Mouse (Mus musculus): ENCODE results near the gene Ncapd2. TPM values are rescaled to one million over a fixed set of nuclear protein-coding genes. Genes with fewer than 3 reads are reported as not detected.
A peak's percentile ranks its signal among the peaks of the same experiment; 100 is the strongest.

Ncapd2 gene
- total and polyA plus RNA-seq, 2 experiments from 2014 or later: 24.5 to 85.4 TPM

- peak within 1 kb of the TSS; percentile 69 for H3K4me3 ChIP-seq (ENCODE audit: low read depth, low read length)
- no peaks in the 10 kb centered on the region for H3K27me3 ChIP-seq (ENCODE audit: control insufficient read depth, insufficient read depth, low read length)
- H3K27ac ChIP-seq (ENCODE audit: low read depth): peak within 1 kb of the TSS; percentile 79
- peak within 1 kb of the TSS; percentile 60 for H3K9ac ChIP-seq (replicated peaks; ENCODE audit: low read depth, low read length)
- H3K4me2 ChIP-seq (ENCODE audit: low read depth, low read length): peak within 1 kb of the TSS; percentile 78
- peaks cover 13% of the 10 kb centered on the region; the same call in 1 of the 2 replicates for H3K4me1 ChIP-seq (ENCODE audit: control insufficient read depth, insufficient read depth)
- H3K36me3 ChIP-seq (replicated peaks; ENCODE audit: control insufficient read depth, insufficient read depth, low read length): peaks cover 10% of the 10 kb centered on the region
- DNase-seq (ENCODE audit: low spot score) (peak; percentile 99), ATAC-seq (ENCODE audit: insufficient read depth, low read depth) (peak; percentile 96)
- under 1% methylated on average over 48 of the region's 48 CpGs for WGBS
- H3K9me3 ChIP-seq (replicated peaks; ENCODE audit: control insufficient read depth, low read length): no peaks in the 10 kb centered on the region
- no peak for TF ChIP-seq CTCF (IDR thresholded peaks at IDR 0.05; ENCODE audit: low read depth)
- TF ChIP-seq EP300 (IDR thresholded peaks at IDR 0.05; ENCODE audit: low read depth): no peak
Measured at GRCm38 (mm10) chr6:125215148-125215954, 23.9 kb upstream of the Ncapd2 start, which contains the start of gene Vamp1. Gene Vamp1 (plus strand): TSS chr6:125215551.

DNA sequence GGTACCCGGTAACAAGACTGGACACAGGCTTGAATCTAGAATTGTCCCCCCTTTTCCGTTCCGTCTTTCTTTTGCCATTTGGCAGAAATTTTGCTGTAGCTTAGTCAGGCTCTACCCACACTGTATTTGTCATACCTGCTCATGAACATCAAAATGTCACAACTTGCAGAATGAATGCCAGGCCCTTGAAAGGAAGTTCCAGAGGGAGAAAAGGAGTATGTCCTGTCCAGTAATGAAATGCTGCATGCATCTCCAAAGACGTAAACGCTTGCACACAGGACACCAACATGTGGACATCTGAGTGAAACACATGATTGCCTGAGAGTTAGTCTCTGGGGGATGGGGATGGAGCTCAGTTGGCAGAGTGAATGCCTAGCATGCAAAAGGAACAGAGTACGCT is 22.2 kb upstream of the Ncapd2 start:
- no peaks in the 10 kb centered on the region for H3K9me3 ChIP-seq (replicated peaks; ENCODE audit: control insufficient read depth, low read length)
- H3K27me3 ChIP-seq (ENCODE audit: control insufficient read depth, insufficient read depth, low read length): no peaks in the 10 kb centered on the region
- peaks cover 13% of the 10 kb centered on the region; the same call in 1 of the 2 replicates for H3K4me1 ChIP-seq (ENCODE audit: control insufficient read depth, insufficient read depth)
- DNase-seq (ENCODE audit: low spot score) (no peak), ATAC-seq (ENCODE audit: insufficient read depth, low read depth) (no peak)
- no peak overlapping the region for H3K9ac ChIP-seq (replicated peaks; ENCODE audit: low read depth, low read length)
- TF ChIP-seq EP300 (IDR thresholded peaks at IDR 0.05; ENCODE audit: low read depth) (no peak), CTCF (IDR thresholded peaks at IDR 0.05; ENCODE audit: low read depth) (no peak)
- no peaks in the 10 kb centered on the region for H3K36me3 ChIP-seq (replicated peaks; ENCODE audit: control insufficient read depth, insufficient read depth, low read length)
- H3K27ac ChIP-seq (ENCODE audit: low read depth): no peak overlapping the region
- WGBS: 80% methylated on average over 6 of the region's 6 CpGs
- H3K4me3 ChIP-seq (ENCODE audit: low read depth, low read length): no peak overlapping the region
- no peak overlapping the region for H3K4me2 ChIP-seq (ENCODE audit: low read depth, low read length)

- Histone ChIP-seq H3K9me3 (replicated peaks; ENCODE audit: control insufficient read depth, low read length) (no peaks in the 10 kb centered on the region), H3K4me3 (ENCODE audit: low read depth, low read length) (no peak overlapping the region), H3K27ac (ENCODE audit: low read depth) (no peak overlapping the region), H3K27me3 (ENCODE audit: control insufficient read depth, insufficient read depth, low read length) (no peaks in the 10 kb centered on the region), H3K9ac (replicated peaks; ENCODE audit: low read depth, low read length) (no peak overlapping the region), H3K4me2 (ENCODE audit: low read depth, low read length) (no peak overlapping the region), H3K4me1 (ENCODE audit: control insufficient read depth, insufficient read depth) (peaks cover 13% of the 10 kb centered on the region; the same call in 1 of the 2 replicates), H3K36me3 (replicated peaks; ENCODE audit: control insufficient read depth, insufficient read depth, low read length) (no peaks in the 10 kb centered on the region)
- no peak for DNase-seq (ENCODE audit: low spot score)
- ATAC-seq (ENCODE audit: insufficient read depth, low read depth): no peak
- WGBS: 64% methylated on average over 6 of the region's 6 CpGs
- TF ChIP-seq EP300 (IDR thresholded peaks at IDR 0.05; ENCODE audit: low read depth) (no peak), CTCF (IDR thresholded peaks at IDR 0.05; ENCODE audit: low read depth) (no peak)
Measured at GRCm38 (mm10) chr6:125213129-125213528, 21.6 kb upstream of the Ncapd2 start.

DNA sequence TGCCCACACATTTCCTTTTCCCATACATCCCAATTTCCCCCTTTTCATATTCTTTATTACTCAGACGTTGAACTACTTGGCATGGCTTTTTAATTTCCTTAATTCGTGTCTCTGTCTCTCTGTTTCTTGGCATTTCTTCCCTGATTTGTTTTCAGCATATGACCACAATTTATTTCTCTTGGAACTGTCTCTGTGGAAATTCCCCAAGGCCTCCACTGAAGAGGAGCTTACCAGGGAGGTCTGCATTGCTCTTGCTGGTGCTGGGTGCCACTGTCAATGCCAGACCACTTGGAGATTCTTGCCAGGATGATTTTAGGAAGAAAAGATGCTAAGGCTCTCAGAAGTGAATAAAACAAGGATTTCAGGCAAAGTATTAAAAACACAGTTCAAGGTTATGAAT is 21.1 kb upstream of the Ncapd2 start:
- no peak overlapping the region for H3K4me3 ChIP-seq (ENCODE audit: low read depth, low read length)
- H3K27ac ChIP-seq (ENCODE audit: low read depth): no peak overlapping the region
- WGBS: 18% methylated on average over 2 of the region's 2 CpGs
- H3K36me3 ChIP-seq (replicated peaks; ENCODE audit: control insufficient read depth, insufficient read depth, low read length): no peaks in the 10 kb centered on the region
- H3K9ac ChIP-seq (replicated peaks; ENCODE audit: low read depth, low read length): no peak overlapping the region
- ATAC-seq (ENCODE audit: insufficient read depth, low read depth) (no peak), DNase-seq (ENCODE audit: low spot score) (no peak)
- no peak overlapping the region for H3K4me2 ChIP-seq (ENCODE audit: low read depth, low read length)
- no peaks in the 10 kb centered on the region for H3K9me3 ChIP-seq (replicated peaks; ENCODE audit: control insufficient read depth, low read length)
- peaks cover 13% of the 10 kb centered on the region; the same call in 1 of the 2 replicates for H3K4me1 ChIP-seq (ENCODE audit: control insufficient read depth, insufficient read depth)
- H3K27me3 ChIP-seq (ENCODE audit: control insufficient read depth, insufficient read depth, low read length): no peaks in the 10 kb centered on the region
- TF ChIP-seq EP300 (IDR thresholded peaks at IDR 0.05; ENCODE audit: low read depth): no peak
- TF ChIP-seq CTCF (IDR thresholded peaks at IDR 0.05; ENCODE audit: low read depth): no peak

DNA sequence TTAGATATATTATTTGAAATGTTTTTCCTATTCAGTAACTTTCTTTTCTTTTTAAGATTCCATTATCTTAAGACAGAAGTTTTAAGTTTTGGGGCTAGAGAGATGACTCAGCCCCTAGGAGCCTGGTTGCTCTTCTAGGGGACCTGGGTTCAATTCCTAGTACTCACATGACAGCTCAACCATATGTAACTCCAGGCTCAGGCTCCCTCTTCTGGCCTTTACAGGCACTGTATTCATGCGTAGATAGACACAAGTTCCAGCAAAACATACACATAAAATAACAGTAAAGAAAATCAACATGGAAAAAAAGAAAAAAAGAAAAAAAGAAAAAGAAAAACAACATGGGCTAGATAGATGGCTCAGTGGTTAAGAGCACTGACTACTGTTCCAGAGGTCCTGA is 18.9 kb upstream of the Ncapd2 start:
- H3K4me2 ChIP-seq (ENCODE audit: low read depth, low read length): no peak overlapping the region
- H3K9me3 ChIP-seq (replicated peaks; ENCODE audit: control insufficient read depth, low read length): no peaks in the 10 kb centered on the region
- WGBS: 78% methylated on average over 1 of the region's 1 CpGs
- DNase-seq (ENCODE audit: low spot score) (no peak), ATAC-seq (ENCODE audit: insufficient read depth, low read depth) (no peak)
- no peak overlapping the region for H3K27ac ChIP-seq (ENCODE audit: low read depth)
- H3K4me1 ChIP-seq (ENCODE audit: control insufficient read depth, insufficient read depth): no peaks in the 10 kb centered on the region
- TF ChIP-seq EP300 (IDR thresholded peaks at IDR 0.05; ENCODE audit: low read depth): no peak
- no peak; the same call in 1 of the 2 replicates for TF ChIP-seq CTCF (IDR thresholded peaks at IDR 0.05; ENCODE audit: low read depth)
- no peak overlapping the region for H3K9ac ChIP-seq (replicated peaks; ENCODE audit: low read depth, low read length)
- no peaks in the 10 kb centered on the region for H3K36me3 ChIP-seq (replicated peaks; ENCODE audit: control insufficient read depth, insufficient read depth, low read length)
- no peaks in the 10 kb centered on the region for H3K27me3 ChIP-seq (ENCODE audit: control insufficient read depth, insufficient read depth, low read length)
- no peak overlapping the region for H3K4me3 ChIP-seq (ENCODE audit: low read depth, low read length)

Data from heart, postnatal 0 days (tissue).